Mouse (Mus musculus): ENCODE measurements at regions not wholly inside any gene's neighbourhood (a gene's known extent, or its start where the extent isn't known, plus 50 kb on each side); places are given as distances from the start of the nearest gene placed in this dataset.

DNA sequence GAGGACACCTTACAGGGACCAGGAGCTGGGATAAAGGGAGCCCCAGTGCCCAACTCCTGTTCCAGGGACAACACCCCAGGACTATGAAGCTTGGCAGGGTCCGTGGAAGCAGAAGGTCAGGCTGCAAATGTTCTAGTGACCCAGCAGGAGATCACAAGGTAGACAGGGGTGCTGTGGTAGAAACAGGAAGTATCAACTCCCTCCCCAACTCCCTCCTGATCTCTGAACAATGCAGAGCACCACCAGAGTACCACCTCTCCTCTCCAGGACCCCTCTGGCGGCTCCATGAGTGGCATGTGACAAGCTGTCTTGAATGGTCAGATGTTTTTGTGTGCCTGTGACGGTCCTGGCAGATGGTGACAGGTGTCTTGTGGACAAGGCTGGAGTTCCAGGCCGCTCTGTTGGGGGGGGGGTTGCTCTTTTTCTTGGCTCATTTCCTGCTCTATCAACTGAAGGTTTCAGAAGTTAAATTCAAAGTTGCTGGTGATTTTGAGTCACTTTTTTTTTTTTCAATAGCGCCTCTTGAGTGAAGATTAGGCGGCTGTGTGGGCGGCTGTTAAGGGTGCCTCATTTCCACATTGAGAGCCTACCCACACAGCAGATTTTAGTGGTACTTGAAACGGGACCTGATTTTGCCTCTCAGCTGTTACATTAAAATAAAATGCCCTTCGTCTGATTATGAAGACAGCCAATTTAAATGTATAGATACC is 73.1 kb upstream of the 2410004P03Rik start:
- TF ChIP-seq MYOG (IDR thresholded peaks at IDR 0.05; ENCODE audit: control insufficient read depth, extremely low read depth, insufficient read length) (no peak), USF1 (IDR thresholded peaks at IDR 0.05; ENCODE audit: low read depth) (no peak)
